Mouse (Mus musculus): ENCODE measurements at regions not wholly inside any gene's neighbourhood (a gene's known extent, or its start where the extent isn't known, plus 50 kb on each side); places are given as distances from the start of the nearest gene placed in this dataset.

GRCm38 (mm10) chr6:16999451-17000139 is 65.4 kb upstream of the Tes start:
- no peak for DNase-seq

GRCm38 (mm10) chr6:16995495-16995936 is 69.4 kb upstream of the Tes start:
- DNase-seq: no peak

GRCm38 (mm10) chr6:16994711-16995110 is 70.2 kb upstream of the Tes start:
- peak in 1 of 2 experiments; percentile 14 for DNase-seq

- DNase-seq: no peak
These were observed 72.9 kb upstream of the Tes start for GRCm38 (mm10) chr6:16991996-16992591.

GRCm38 (mm10) chr6:16978206-16978505 is 79.9 kb upstream of the Tfec start:
- DNase-seq: peak in 1 of 2 experiments; percentile 37

GRCm38 (mm10) chr6:16977392-16978205 is 79.4 kb upstream of the Tfec start:
- no peak for DNase-seq

GRCm38 (mm10) chr6:16965658-16966057 is 67.4 kb upstream of the Tfec start:
- DNase-seq: no peak

GRCm38 (mm10) chr6:16964362-16964761 is 66.1 kb upstream of the Tfec start:
- no peak for DNase-seq

GRCm38 (mm10) chr6:16963958-16964357 is 65.7 kb upstream of the Tfec start:
- DNase-seq: no peak

- no peak for DNase-seq
These were observed 59.9 kb upstream of the Tfec start for GRCm38 (mm10) chr6:16958102-16958501.

- no peak for DNase-seq
These were observed 58.7 kb upstream of the Tfec start for GRCm38 (mm10) chr6:16956771-16957435.
